ENCODE assay signal across 29 mouse cellular contexts in genomic region chr14:79235157-79235556, GRCm38 (mm10). TPM values are rescaled to one million over a fixed set of nuclear protein-coding genes. Genes with fewer than 3 reads are reported as not detected.
DNase-seq lines count a peak whose midpoint lies in the region; ATAC-seq lines count a peak whose summit lies in the region.
"Had no signal": no experiment of that assay in that cellular context is flagged by ENCODE, and none has a peak within 500 bp of the region (broad histone marks: within the 10 kb centered on the region; RNA-seq: fewer than 3 reads in every experiment).

No protein-coding gene starts in this region.

- H3K27me3 ChIP-seq in kidney, embryonic 16.5 days (ENCODE audit: insufficient read depth, low read length): no peaks in the 10 kb centered on the region
- no peaks in the 10 kb centered on the region for H3K27me3 ChIP-seq in kidney, embryonic 14.5 days (ENCODE audit: control insufficient read depth, insufficient read depth, low read length)
- H3K27me3 ChIP-seq: stomach, embryonic 15.5 days had no signal

- H3K27ac ChIP-seq in kidney, embryonic 16.5 days (ENCODE audit: low read length): no peak overlapping the region
- no peak overlapping the region for H3K27ac ChIP-seq in kidney, embryonic 14.5 days (ENCODE audit: low read depth, low read length)
- H3K27ac ChIP-seq: heart, adult 2 months; heart, embryonic 13.5 days; hindbrain, embryonic 14.5 days; layer of hippocampus, adult 2 months; macrophage; stomach, embryonic 15.5 days had no signal

- H3K36me3 ChIP-seq in kidney, embryonic 16.5 days (ENCODE audit: insufficient read depth, low read length): no peaks in the 10 kb centered on the region
- no peaks in the 10 kb centered on the region for H3K36me3 ChIP-seq in kidney, embryonic 14.5 days (ENCODE audit: control insufficient read depth, insufficient read depth, low read length)
- H3K36me3 ChIP-seq: heart, embryonic 13.5 days; stomach, embryonic 15.5 days had no signal

- no peak for ATAC-seq in cerebellum, adult (ENCODE audit: insufficient number of reproducible peaks, low FRiP score, low TSS enrichment)
- ATAC-seq in kidney, embryonic 16.5 days (ENCODE audit: low FRiP score, low TSS enrichment): peak; percentile 42; the same call in 1 of the 2 replicates
- no peak for ATAC-seq in kidney, embryonic 14.5 days (ENCODE audit: low FRiP score, low TSS enrichment)
- ATAC-seq: forebrain, embryonic 16.5 days; inflammation-experienced regulatory T-cells, adult 6 months; liver, postnatal 0 days; lung, postnatal 0 days had no signal

- no peaks in the 10 kb centered on the region for H3K4me1 ChIP-seq in kidney, embryonic 16.5 days (ENCODE audit: insufficient read depth, low read length)
- no peaks in the 10 kb centered on the region for H3K4me1 ChIP-seq in kidney, embryonic 14.5 days (ENCODE audit: control insufficient read depth, insufficient read depth, low read length)
- H3K4me1 ChIP-seq: stomach, embryonic 15.5 days had no signal

- no peak overlapping the region for H3K4me2 ChIP-seq in kidney, embryonic 16.5 days (replicated peaks; ENCODE audit: low read depth, low read length)
- no peak overlapping the region for H3K4me2 ChIP-seq in kidney, embryonic 14.5 days (replicated peaks; ENCODE audit: low read depth, low read length)
- H3K4me2 ChIP-seq: heart, embryonic 13.5 days; hindbrain, embryonic 14.5 days; liver, embryonic 11.5 days; stomach, embryonic 15.5 days had no signal

- no peak overlapping the region for H3K9ac ChIP-seq in kidney, embryonic 16.5 days (replicated peaks; ENCODE audit: low read length)
- H3K9ac ChIP-seq in kidney, embryonic 14.5 days (ENCODE audit: low read depth, low read length): no peak overlapping the region
- H3K9ac ChIP-seq: heart, embryonic 13.5 days; hindbrain, embryonic 14.5 days; liver, postnatal 0 days; stomach, embryonic 15.5 days had no signal

- WGBS in kidney, embryonic 16.5 days: 58% methylated on average over 5 of the region's 5 CpGs
- 70% methylated on average over 5 of the region's 5 CpGs for WGBS in kidney, embryonic 14.5 days

- H3K4me3 ChIP-seq in kidney, embryonic 16.5 days (ENCODE audit: low read length): no peak overlapping the region
- no peak overlapping the region for H3K4me3 ChIP-seq in kidney, embryonic 14.5 days (ENCODE audit: low read length)
- H3K4me3 ChIP-seq: erythroblast, embryonic 14.5 days; heart, adult 2 months; heart, embryonic 13.5 days; layer of hippocampus, adult 2 months; stomach, embryonic 15.5 days had no signal

- H3K9me3 ChIP-seq in kidney, embryonic 16.5 days (ENCODE audit: low read length): 0 out of 2 replicates have a peak, but pooled peaks cover 1% of the 10 kb centered on the region
- no peaks in the 10 kb centered on the region for H3K9me3 ChIP-seq in kidney, embryonic 14.5 days (ENCODE audit: control insufficient read depth, low read length)
- H3K9me3 ChIP-seq: stomach, embryonic 15.5 days had no signal

- peak; percentile 16 to 17 for DNase-seq in cerebellum, postnatal 10 days
- DNase-seq in thymus, postnatal 14 days: peak; percentile 11
- no peak for DNase-seq in thymus, adult 18-20 months
- DNase-seq in Muller cell, postnatal 12 days (ENCODE audit: inconsistent ontology term): no peak
- DNase-seq: adrenal gland, postnatal 25 days; cerebellum, adult 9-10 months; gastrocnemius, postnatal 25 days; heart, adult 2 months; heart, postnatal 14 days; kidney, adult 8-10 months; kidney, postnatal 25 days; liver, postnatal 0 days; right cerebral cortex, postnatal 4 days had no signal

RNA-seq across cellular contexts. Expression of gene Zfp957, which starts 12.0 kb away (rescaled TPM):
- not detected in 2 replicates for polyA plus RNA-seq in kidney, embryonic 16.5 days (2015; fragmentation: Nextera tagmentation; extraction: Ambion mirVana)
- not detected in 2 replicates for polyA plus RNA-seq in kidney, embryonic 14.5 days (2014; fragmentation: Nextera tagmentation; extraction: Ambion mirVana)
- polyA plus RNA-seq: brain, embryonic 14.5 days; erythroblast, embryonic 14.5 days; forebrain, embryonic 16.5 days; heart, adult 2 months; heart, embryonic 13.5 days; hindbrain, embryonic 14.5 days; limb, embryonic 11.5 days; liver, embryonic 11.5 days; liver, postnatal 0 days; lung, postnatal 0 days; macrophage; neural tube, embryonic 11.5 days; stomach, embryonic 15.5 days had no signal

Comparison
In these comparisons a context has a peak if more than half of its experiments do, and no peak if none do; other contexts are left out.
1. DNase-seq: peak in cerebellum, postnatal 10 days (2 of 2) and thymus, postnatal 14 days (single experiment); none in thymus, adult 18-20 months (0 of 2) and Muller cell, postnatal 12 days (single experiment).